24 mouse cellular contexts compared by ENCODE assay signal in the genomic region with DNA sequence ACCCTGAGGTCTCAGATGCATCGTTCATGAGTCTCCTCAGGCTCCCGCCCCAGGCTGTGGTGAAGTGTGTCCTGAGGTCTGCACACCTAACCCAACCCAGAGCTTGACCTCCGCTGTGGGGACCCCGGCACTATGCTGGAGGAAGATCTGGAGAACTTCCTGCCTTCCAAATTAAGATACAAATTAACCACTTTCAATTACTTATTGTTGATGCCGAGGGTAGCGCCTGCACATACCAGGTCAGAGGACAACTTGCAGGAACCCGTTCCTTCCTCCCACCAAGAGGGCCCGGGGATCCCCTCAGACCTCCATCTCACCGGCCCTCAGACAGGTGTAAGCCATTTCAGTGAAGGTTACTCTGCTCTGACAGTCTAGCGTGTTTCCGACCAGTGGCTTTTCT. TPM values are rescaled to one million over a fixed set of nuclear protein-coding genes. Genes with fewer than 3 reads are reported as not detected.
"Had no signal": no experiment of that assay in that cellular context is flagged by ENCODE, and none has a peak within 500 bp of the region (broad histone marks: within the 10 kb centered on the region; RNA-seq: fewer than 3 reads in every experiment).

No protein-coding gene starts in this region.

- H3K4me3 ChIP-seq: gastrocnemius, adult 2 months; heart, embryonic 10.5 days; heart, embryonic 12.5 days; hindbrain, embryonic 10.5 days; hindbrain, embryonic 12.5 days; intestine, embryonic 15.5 days; left cerebral cortex, adult 2 months; limb, embryonic 10.5 days; limb, embryonic 12.5 days; liver, embryonic 13.5 days had no signal

- H3K4me1 ChIP-seq: heart, embryonic 12.5 days; hindbrain, embryonic 12.5 days; intestine, embryonic 15.5 days; limb, embryonic 12.5 days; liver, embryonic 13.5 days had no signal

- H3K27me3 ChIP-seq: hindbrain, embryonic 12.5 days; intestine, embryonic 15.5 days; limb, embryonic 12.5 days had no signal

- DNase-seq: gastrocnemius, adult 2 months; gastrocnemius, postnatal 10 days; gastrocnemius, postnatal 25 days; heart, adult 18-20 months; heart, postnatal 10 days; heart, postnatal 4 days; kidney, adult 18-20 months; kidney, postnatal 4 days; layer of hippocampus, adult 9-11 months; liver; liver, embryonic 13.5 days had no signal

- H3K36me3 ChIP-seq: heart, embryonic 10.5 days; heart, embryonic 12.5 days; hindbrain, embryonic 10.5 days; hindbrain, embryonic 12.5 days; intestine, embryonic 15.5 days; limb, embryonic 10.5 days; limb, embryonic 12.5 days; liver, embryonic 13.5 days had no signal

- H3K27ac ChIP-seq: gastrocnemius, adult 2 months; heart, embryonic 10.5 days; hindbrain, embryonic 10.5 days; hindbrain, embryonic 12.5 days; hindbrain, embryonic 14.5 days; intestine, embryonic 15.5 days; kidney, postnatal 0 days; left cerebral cortex, adult 2 months; limb, embryonic 10.5 days; limb, embryonic 12.5 days; liver, embryonic 13.5 days had no signal

RNA-seq across cellular contexts. Expression of a gene that starts 22.5 kb away (rescaled TPM):
- total RNA-seq: gastrocnemius, adult 2 months; gastrocnemius, postnatal 25 days; granulocyte monocyte progenitor cell, adult 5-6 weeks; heart, postnatal 10 days; heart, postnatal 25 days had no signal
- polyA plus RNA-seq: inflammation-experienced regulatory T-cells, adult 6 months had no signal

RNA-seq across cellular contexts. Expression of a gene that starts 54.3 kb away (rescaled TPM):
- total RNA-seq: granulocyte monocyte progenitor cell, adult 5-6 weeks had no signal
